Mouse (Mus musculus): ENCODE measurements at regions not wholly inside any gene's neighbourhood (a gene's known extent, or its start where the extent isn't known, plus 50 kb on each side); places are given as distances from the start of the nearest gene placed in this dataset.
A peak's percentile ranks its signal among the peaks of the same experiment; 100 is the strongest.

DNA sequence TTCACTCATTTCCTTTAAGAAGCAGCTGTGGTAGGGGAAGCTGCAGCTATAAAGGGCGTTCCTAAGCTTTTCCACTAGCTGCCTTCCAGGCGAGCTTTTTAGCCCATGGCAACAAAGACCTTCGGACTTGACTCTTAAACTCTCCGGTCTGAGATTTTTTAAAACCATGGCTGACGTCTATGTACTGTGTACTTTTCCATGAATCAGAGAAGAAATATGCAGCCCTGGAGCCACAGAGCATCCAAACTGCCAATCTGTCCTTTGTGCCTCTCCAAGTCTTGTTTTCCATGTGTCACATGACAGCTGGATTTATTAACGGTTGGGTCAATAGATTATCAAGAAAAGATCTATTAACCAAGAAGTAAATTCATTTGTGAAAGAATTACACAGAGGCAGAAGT, 78.9 kb upstream of the Gm9887 start:
- TF ChIP-seq POLR2A (IDR thresholded peaks at IDR 0.05; ENCODE audit: borderline replicate concordance, extremely low read depth, insufficient read depth, insufficient read length, poor library complexity, severe bottlenecking) (no peak), CTCF (IDR thresholded peaks at IDR 0.05; ENCODE audit: borderline replicate concordance, extremely low read depth, insufficient read depth, insufficient read length) (no peak)
- DNase-seq (ENCODE audit: low read depth), result no peak

- TF ChIP-seq POLR2A (IDR thresholded peaks at IDR 0.05; ENCODE audit: borderline replicate concordance, extremely low read depth, insufficient read depth, insufficient read length, poor library complexity, severe bottlenecking) (no peak), CTCF (IDR thresholded peaks at IDR 0.05; ENCODE audit: borderline replicate concordance, extremely low read depth, insufficient read depth, insufficient read length) (no peak)
- peak; percentile 31 for DNase-seq (ENCODE audit: low read depth)
These were observed 75.9 kb upstream of the Gm9887 start for GRCm38 (mm10) chr12:69447962-69448767.

DNA sequence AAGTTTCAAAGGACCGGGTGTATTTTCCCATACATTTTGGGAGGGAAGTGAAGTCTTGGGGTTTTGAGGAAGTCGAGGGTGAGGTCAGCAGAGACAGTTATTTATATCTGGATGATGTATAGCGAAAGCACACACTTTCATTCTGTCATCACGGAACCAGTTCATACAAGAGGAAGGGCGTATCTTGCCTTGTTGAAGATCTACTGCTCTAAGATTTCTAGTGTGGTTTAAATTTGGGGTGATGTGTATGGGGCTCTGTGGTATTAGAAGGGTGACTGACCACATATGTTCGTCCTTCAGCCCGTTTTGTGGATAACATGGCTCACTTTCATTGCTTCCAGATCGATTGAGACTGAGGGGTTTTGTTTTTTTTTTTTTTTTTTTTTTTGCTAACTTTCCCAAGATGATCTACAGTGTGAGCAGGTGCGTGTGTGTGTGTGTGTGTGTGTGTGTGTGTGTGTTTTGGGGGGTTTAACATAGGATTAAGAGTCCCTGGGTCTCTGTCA, 75.1 kb upstream of the Gm9887 start:
- DNase-seq (ENCODE audit: low read depth), result no peak
- TF ChIP-seq POLR2A (IDR thresholded peaks at IDR 0.05; ENCODE audit: borderline replicate concordance, extremely low read depth, insufficient read depth, insufficient read length, poor library complexity, severe bottlenecking), result no peak
- TF ChIP-seq CTCF (IDR thresholded peaks at IDR 0.05; ENCODE audit: borderline replicate concordance, extremely low read depth, insufficient read depth, insufficient read length), result no peak

GRCm38 (mm10) chr12:69446468-69447321, 74.4 kb upstream of the Gm9887 start:
- no peak for TF ChIP-seq POLR2A (IDR thresholded peaks at IDR 0.05; ENCODE audit: borderline replicate concordance, extremely low read depth, insufficient read depth, insufficient read length, poor library complexity, severe bottlenecking)
- no peak for TF ChIP-seq CTCF (IDR thresholded peaks at IDR 0.05; ENCODE audit: borderline replicate concordance, extremely low read depth, insufficient read depth, insufficient read length)

DNA sequence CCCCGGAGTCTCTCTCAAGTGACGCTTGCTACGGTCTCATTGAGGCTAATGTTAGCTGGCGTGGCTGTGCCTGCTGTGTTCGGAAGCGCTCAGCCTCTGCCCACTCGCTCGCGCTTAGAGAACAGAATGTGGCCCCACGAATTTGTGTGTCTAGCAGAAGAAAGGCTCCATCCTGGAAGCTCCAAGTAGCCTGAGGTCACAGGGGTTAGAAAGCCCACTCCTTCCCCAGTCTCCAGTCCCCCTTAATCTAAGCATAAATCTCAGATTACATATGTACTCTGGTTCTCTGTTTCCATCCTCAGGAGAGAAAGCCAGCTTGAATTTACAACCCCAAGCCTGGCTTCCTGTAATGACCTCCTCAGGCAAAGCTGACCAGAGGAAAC, 73.8 kb upstream of the Gm9887 start:
- TF ChIP-seq POLR2A (IDR thresholded peaks at IDR 0.05; ENCODE audit: borderline replicate concordance, extremely low read depth, insufficient read depth, insufficient read length, poor library complexity, severe bottlenecking) (no peak), CTCF (IDR thresholded peaks at IDR 0.05; ENCODE audit: borderline replicate concordance, extremely low read depth, insufficient read depth, insufficient read length) (no peak)
- DNase-seq (ENCODE audit: low read depth), result peak; percentile 75

More at GRCm38 (mm10) chr12:69446468-69447321, 74.4 kb upstream of the Gm9887 start:
- peak; percentile 91 for DNase-seq (ENCODE audit: low read depth)

DNA sequence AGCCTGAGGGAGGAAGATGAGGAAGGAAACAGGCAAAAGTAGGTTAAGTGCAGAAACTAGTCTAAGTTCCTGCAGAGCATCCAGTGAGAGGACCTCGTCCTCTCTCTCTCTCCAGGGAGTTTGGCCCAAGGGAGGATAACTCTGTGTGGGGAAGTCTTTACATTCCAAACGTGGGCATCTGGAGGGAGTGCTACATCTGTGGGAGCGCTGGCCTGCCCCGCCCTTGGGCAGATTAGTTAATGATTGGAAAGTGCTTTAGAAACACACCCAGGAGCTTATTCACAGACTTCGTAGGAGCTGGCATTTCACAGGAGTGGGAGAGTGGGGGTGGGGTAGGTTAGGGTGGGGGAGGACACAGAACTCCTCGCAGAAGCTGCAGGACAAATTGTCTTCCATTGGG, 70.1 kb upstream of the Gm9887 start:
- TF ChIP-seq CTCF (IDR thresholded peaks at IDR 0.05; ENCODE audit: borderline replicate concordance, extremely low read depth, insufficient read depth, insufficient read length) (no peak), POLR2A (IDR thresholded peaks at IDR 0.05; ENCODE audit: borderline replicate concordance, extremely low read depth, insufficient read depth, insufficient read length, poor library complexity, severe bottlenecking) (no peak)
- DNase-seq (ENCODE audit: low read depth), result no peak

- DNase-seq (ENCODE audit: low read depth), result no peak
- TF ChIP-seq CTCF (IDR thresholded peaks at IDR 0.05; ENCODE audit: borderline replicate concordance, extremely low read depth, insufficient read depth, insufficient read length) (no peak), POLR2A (IDR thresholded peaks at IDR 0.05; ENCODE audit: borderline replicate concordance, extremely low read depth, insufficient read depth, insufficient read length, poor library complexity, severe bottlenecking) (no peak)
These were observed 69.5 kb upstream of the Gm9887 start for GRCm38 (mm10) chr12:69441764-69442163.

GRCm38 (mm10) chr12:69438271-69438670, 66.0 kb upstream of the Gm9887 start:
- no peak for DNase-seq (ENCODE audit: low read depth)
- TF ChIP-seq CTCF (IDR thresholded peaks at IDR 0.05; ENCODE audit: borderline replicate concordance, extremely low read depth, insufficient read depth, insufficient read length) (no peak), POLR2A (IDR thresholded peaks at IDR 0.05; ENCODE audit: borderline replicate concordance, extremely low read depth, insufficient read depth, insufficient read length, poor library complexity, severe bottlenecking) (no peak)

GRCm38 (mm10) chr12:69436839-69437501, 64.7 kb upstream of the Gm9887 start:
- peak; percentile 74 for DNase-seq (ENCODE audit: low read depth)
- TF ChIP-seq POLR2A (IDR thresholded peaks at IDR 0.05; ENCODE audit: borderline replicate concordance, extremely low read depth, insufficient read depth, insufficient read length, poor library complexity, severe bottlenecking) (no peak), CTCF (IDR thresholded peaks at IDR 0.05; ENCODE audit: borderline replicate concordance, extremely low read depth, insufficient read depth, insufficient read length) (no peak)

- DNase-seq (ENCODE audit: low read depth), result no peak
- no peak for TF ChIP-seq CTCF (IDR thresholded peaks at IDR 0.05; ENCODE audit: borderline replicate concordance, extremely low read depth, insufficient read depth, insufficient read length)
- no peak for TF ChIP-seq POLR2A (IDR thresholded peaks at IDR 0.05; ENCODE audit: borderline replicate concordance, extremely low read depth, insufficient read depth, insufficient read length, poor library complexity, severe bottlenecking)
These were observed 62.1 kb upstream of the Gm9887 start for GRCm38 (mm10) chr12:69434315-69434714.

DNA sequence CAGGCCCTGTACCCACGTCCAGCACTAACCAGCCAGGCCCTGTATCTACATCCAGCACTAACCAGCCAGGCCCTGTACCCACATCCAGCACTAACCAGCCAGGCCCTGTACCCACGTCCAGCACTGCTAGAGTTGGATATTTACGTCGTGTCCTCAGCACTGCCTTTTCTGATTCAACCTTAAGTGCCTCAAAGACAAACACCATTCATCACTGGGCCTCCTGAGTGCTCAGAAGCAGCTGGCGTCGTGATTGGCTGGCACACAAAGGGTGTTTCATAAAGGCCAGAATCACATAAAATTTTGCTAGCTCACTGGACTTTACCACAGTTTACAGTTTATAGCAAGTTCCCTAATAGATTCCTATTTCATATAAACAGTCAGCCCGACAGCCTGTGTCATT, 59.8 kb upstream of the Gm9887 start:
- peak; percentile 42 for DNase-seq (ENCODE audit: low read depth)
- TF ChIP-seq CTCF (IDR thresholded peaks at IDR 0.05; ENCODE audit: borderline replicate concordance, extremely low read depth, insufficient read depth, insufficient read length) (no peak), POLR2A (IDR thresholded peaks at IDR 0.05; ENCODE audit: borderline replicate concordance, extremely low read depth, insufficient read depth, insufficient read length, poor library complexity, severe bottlenecking) (no peak)

Measured in brain, embryonic 14.5 days (tissue).